16 mouse cellular contexts compared by ENCODE assay signal in genomic region chr3:144398166-144398565, GRCm38 (mm10).
DNase-seq lines count a peak whose midpoint lies in the region; ATAC-seq and TF ChIP-seq lines count a peak whose summit lies in the region.
"Had no signal": no experiment of that assay in that cellular context is flagged by ENCODE, and none has a peak within 500 bp of the region (broad histone marks: within the 10 kb centered on the region; RNA-seq: fewer than 3 reads in every experiment).

No protein-coding gene starts in this region.

- TF ChIP-seq POLR2A in spleen, adult 2 months (IDR thresholded peaks at IDR 0.05; ENCODE audit: low read depth, low read length) = no peak

- no peak overlapping the region for H3K9ac ChIP-seq in kidney, postnatal 0 days (ENCODE audit: low read depth, low read length)
- no peak overlapping the region for H3K9ac ChIP-seq in kidney, embryonic 15.5 days
- H3K9ac ChIP-seq: stomach, embryonic 15.5 days had no signal

- no peaks in the 10 kb centered on the region for H3K9me3 ChIP-seq in kidney, postnatal 0 days (replicated peaks; ENCODE audit: low read length)
- H3K9me3 ChIP-seq in kidney, embryonic 15.5 days (replicated peaks) = no peaks in the 10 kb centered on the region
- H3K9me3 ChIP-seq: stomach, embryonic 15.5 days had no signal

- CTCF ChIA-PET in Patski (lab: Charles Lee) = interaction anchor here (0.9 kb wide), 1 partner anchor 10 kb away, joined by 3 read pairs; no protein-coding TSS in a partner anchor

- no peaks in the 10 kb centered on the region for H3K4me1 ChIP-seq in kidney, postnatal 0 days (replicated peaks; ENCODE audit: insufficient read depth, low read length)
- H3K4me1 ChIP-seq in kidney, embryonic 15.5 days = peaks cover 9% of the 10 kb centered on the region; the same call in 1 of the 2 replicates
- peaks cover 3% of the 10 kb centered on the region; the same call in 1 of the 2 replicates for H3K4me1 ChIP-seq in spleen, adult 2 months (ENCODE audit: control insufficient read depth, insufficient read depth, insufficient read length)

- no peak overlapping the region for H3K4me2 ChIP-seq in kidney, postnatal 0 days (ENCODE audit: low read length)
- no peak overlapping the region for H3K4me2 ChIP-seq in kidney, embryonic 15.5 days
- H3K4me2 ChIP-seq: midbrain, embryonic 11.5 days; stomach, embryonic 15.5 days had no signal

- no peak for ATAC-seq in kidney, postnatal 0 days (replicated peaks; ENCODE audit: low FRiP score, low read depth)
- no peak for ATAC-seq in kidney, embryonic 15.5 days (replicated peaks; ENCODE audit: low FRiP score)
- ATAC-seq in Patski = no peak
- ATAC-seq: activated CD4-positive, CD25-positive, alpha-beta regulatory T cell, adult 4 months; forebrain, embryonic 14.5 days; inflammation-experienced regulatory T-cells, adult 6 months had no signal

- H3K4me3 ChIP-seq in kidney, postnatal 0 days (replicated peaks; ENCODE audit: low read depth, low read length) = no peak overlapping the region
- no peak overlapping the region for H3K4me3 ChIP-seq in kidney, embryonic 15.5 days (replicated peaks)
- H3K4me3 ChIP-seq in spleen, adult 2 months (ENCODE audit: extremely low read depth, insufficient read depth, insufficient read length) = no peak overlapping the region
- H3K4me3 ChIP-seq: stomach, embryonic 15.5 days had no signal

- 88% methylated on average over 7 of the region's 7 CpGs for WGBS in kidney, postnatal 0 days
- 84% methylated on average over 7 of the region's 7 CpGs for WGBS in kidney, embryonic 15.5 days
- 86% methylated on average over 7 of the region's 7 CpGs for WGBS in spleen, adult 2 months

- no peaks in the 10 kb centered on the region for H3K27me3 ChIP-seq in kidney, postnatal 0 days (ENCODE audit: insufficient read depth, low read length)
- no peaks in the 10 kb centered on the region for H3K27me3 ChIP-seq in kidney, embryonic 15.5 days
- no peaks in the 10 kb centered on the region for H3K27me3 ChIP-seq in spleen, adult 2 months (ENCODE audit: control insufficient read depth, insufficient read depth, low read length)
- no peaks in the 10 kb centered on the region for H3K27me3 ChIP-seq in Patski
- H3K27me3 ChIP-seq: stomach, embryonic 15.5 days had no signal

- no peak overlapping the region for H3K27ac ChIP-seq in kidney, postnatal 0 days
- H3K27ac ChIP-seq in kidney, embryonic 15.5 days = no peak overlapping the region
- H3K27ac ChIP-seq in spleen, adult 2 months (ENCODE audit: insufficient read depth, low read length) = no peak overlapping the region
- H3K27ac ChIP-seq: stomach, embryonic 15.5 days had no signal

- POLR2A ChIA-PET in Patski (lab: Charles Lee) = no interaction called here

- no peak for DNase-seq in kidney, postnatal 0 days (ENCODE audit: low spot score)
- no peak for DNase-seq in spleen, adult 2 months (ENCODE audit: low read depth in 1 of 2, low spot score in 2 of 2)
- no peak for DNase-seq in spleen, postnatal 10 days (ENCODE audit: low spot score in 2 of 2)
- no peak for DNase-seq in Patski (ENCODE audit: low read depth, low spot score)
- DNase-seq in right cerebral cortex, postnatal 10 days (ENCODE audit: low spot score in 2 of 2) = no peak
- DNase-seq in adrenal gland, adult 8-10 months = no peak
- DNase-seq: cerebellum, adult 11-12 months; heart, postnatal 4 days; kidney, postnatal 14 days; right cerebral cortex, postnatal 14 days had no signal

- H3K36me3 ChIP-seq in kidney, postnatal 0 days (ENCODE audit: insufficient read depth, low read length) = no peaks in the 10 kb centered on the region
- H3K36me3 ChIP-seq in kidney, embryonic 15.5 days = no peaks in the 10 kb centered on the region
- no peaks in the 10 kb centered on the region for H3K36me3 ChIP-seq in spleen, adult 2 months (ENCODE audit: control insufficient read depth, insufficient read depth, low read length)
- H3K36me3 ChIP-seq: stomach, embryonic 15.5 days had no signal

- TF ChIP-seq CTCF in kidney, postnatal 0 days (IDR thresholded peaks at IDR 0.05; ENCODE audit: low read depth) = peak; percentile 47; the same call in 1 of the 2 replicates
- peak; percentile 5; the same call in 1 of the 2 replicates for TF ChIP-seq CTCF in spleen, adult 2 months (IDR thresholded peaks at IDR 0.05; ENCODE audit: extremely low read depth, insufficient read depth, insufficient read length, insufficient replicate concordance)
- TF ChIP-seq CTCF in Patski (IDR thresholded peaks at IDR 0.05) = peak; percentile 60

- in situ Hi-C loops in Patski (cut with MboI; ENCODE audit: low pct_unique_long_range_greater_than_20kb) = loop anchor here (25.0 kb wide), 3 partner anchors 186 to 1611 kb away; partner anchors contain the start of gene Lmo4

Comparison
In these comparisons a context has a peak if more than half of its experiments do, and no peak if none do; other contexts are left out.
1. CTCF ChIP-seq: peak in every context shown above with its lines; median percentile 60 in Patski; 47 in kidney, postnatal 0 days; 5 in spleen, adult 2 months.